24 mouse cellular contexts compared by ENCODE assay signal in the genomic region with DNA sequence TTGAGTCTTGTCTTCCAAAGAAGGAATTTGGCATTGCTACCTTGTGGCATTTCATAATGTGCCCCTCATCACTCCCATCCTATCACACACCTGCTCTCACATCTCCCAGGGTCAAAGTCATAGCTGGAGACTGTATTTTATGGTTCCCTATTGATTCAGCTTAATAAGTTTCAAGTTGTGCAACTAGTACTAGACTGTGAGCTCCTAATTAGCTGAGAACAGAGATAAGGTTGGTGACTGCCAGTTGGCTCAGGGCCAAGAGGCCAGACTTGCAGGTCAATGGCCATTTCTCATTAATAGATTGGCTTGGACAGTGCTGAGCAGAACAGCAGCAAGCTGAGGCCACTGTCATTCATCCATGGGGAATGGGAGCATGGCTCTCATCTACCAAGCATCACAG. TPM values are rescaled to one million over a fixed set of nuclear protein-coding genes. Genes with fewer than 3 reads are reported as not detected.
DNase-seq lines count a peak whose midpoint lies in the region; ATAC-seq and TF ChIP-seq lines count a peak whose summit lies in the region.
"Had no signal": no experiment of that assay in that cellular context is flagged by ENCODE, and none has a peak within 500 bp of the region (broad histone marks: within the 10 kb centered on the region; RNA-seq: fewer than 3 reads in every experiment).

No protein-coding gene starts in this region.

- no peaks in the 10 kb centered on the region for H3K27me3 ChIP-seq in liver, adult 2 months (ENCODE audit: control insufficient read depth, insufficient read depth, low read length)
- no peaks in the 10 kb centered on the region for H3K27me3 ChIP-seq in liver, embryonic 12.5 days (replicated peaks)
- peaks cover 3% of the 10 kb centered on the region; the same call in 1 of the 2 replicates for H3K27me3 ChIP-seq in intestine, embryonic 15.5 days (replicated peaks)
- H3K27me3 ChIP-seq: embryonic facial prominence, embryonic 15.5 days; heart, embryonic 15.5 days; hindbrain, embryonic 12.5 days; limb, embryonic 13.5 days; neural tube, embryonic 13.5 days had no signal

- H3K79me2 ChIP-seq in liver, adult 2 months (ENCODE audit: control insufficient read depth, insufficient read depth, low read length), result no peaks in the 10 kb centered on the region

- H3K4me3 ChIP-seq in liver, adult 2 months (ENCODE audit: insufficient read depth, low read depth, low read length), result no peak overlapping the region
- H3K4me3 ChIP-seq in liver, embryonic 12.5 days, result no peak overlapping the region
- H3K4me3 ChIP-seq in intestine, embryonic 15.5 days (replicated peaks), result no peak overlapping the region
- H3K4me3 ChIP-seq: embryonic facial prominence, embryonic 15.5 days; forebrain, embryonic 10.5 days; heart, adult 2 months; heart, embryonic 15.5 days; hindbrain, embryonic 12.5 days; limb, embryonic 13.5 days; neural tube, embryonic 13.5 days had no signal

- H3K4me2 ChIP-seq in liver, embryonic 12.5 days, result no peak overlapping the region
- H3K4me2 ChIP-seq in intestine, embryonic 15.5 days (replicated peaks), result no peak overlapping the region
- H3K4me2 ChIP-seq: embryonic facial prominence, embryonic 15.5 days; heart, embryonic 15.5 days; hindbrain, embryonic 12.5 days; limb, embryonic 13.5 days; midbrain, embryonic 11.5 days; neural tube, embryonic 13.5 days had no signal

- ATAC-seq in liver, embryonic 12.5 days, result no peak
- ATAC-seq in intestine, embryonic 15.5 days, result peak; percentile 86

- TF ChIP-seq CTCF in liver, adult 2 months (IDR thresholded peaks at IDR 0.05; ENCODE audit: low read depth, low read length), result no peak

- no peaks in the 10 kb centered on the region for H3K9me3 ChIP-seq in liver, embryonic 12.5 days (replicated peaks)
- no peaks in the 10 kb centered on the region for H3K9me3 ChIP-seq in intestine, embryonic 15.5 days
- H3K9me3 ChIP-seq: embryonic facial prominence, embryonic 15.5 days; forebrain, embryonic 10.5 days; heart, embryonic 15.5 days; hindbrain, embryonic 12.5 days; limb, embryonic 13.5 days; neural tube, embryonic 13.5 days had no signal

- H3K27ac ChIP-seq in liver, adult 2 months (replicated peaks; ENCODE audit: insufficient read depth, low read depth, low read length), result no peak overlapping the region
- no peak overlapping the region for H3K27ac ChIP-seq in liver, embryonic 12.5 days
- no peak overlapping the region for H3K27ac ChIP-seq in intestine, embryonic 15.5 days
- H3K27ac ChIP-seq: embryonic facial prominence, embryonic 15.5 days; forebrain, embryonic 10.5 days; heart, adult 2 months; heart, embryonic 15.5 days; hindbrain, embryonic 12.5 days; kidney, postnatal 0 days; limb, embryonic 13.5 days; neural tube, embryonic 13.5 days had no signal

- H3K36me3 ChIP-seq in liver, adult 2 months (ENCODE audit: control insufficient read depth, insufficient read depth, low read length), result no peaks in the 10 kb centered on the region
- no peaks in the 10 kb centered on the region for H3K36me3 ChIP-seq in liver, embryonic 12.5 days
- H3K36me3 ChIP-seq in intestine, embryonic 15.5 days, result no peaks in the 10 kb centered on the region
- H3K36me3 ChIP-seq: embryonic facial prominence, embryonic 15.5 days; forebrain, embryonic 10.5 days; heart, embryonic 15.5 days; hindbrain, embryonic 12.5 days; limb, embryonic 13.5 days; neural tube, embryonic 13.5 days had no signal

- DNase-seq in cerebellum, postnatal 10 days, result peak; percentile 49 to 57
- no peak for DNase-seq in cerebellum, adult 9-10 months
- DNase-seq in liver, adult 2 months (ENCODE audit: extremely low read depth, low read depth, low spot score), result peak; percentile 73
- DNase-seq in lung, postnatal 14 days, result peak; percentile 5
- no peak for DNase-seq in c-Kit-positive CD71-positive TER-119-positive erythroid progenitor cells, embryonic 14.5 days (ENCODE audit: low spot score)
- DNase-seq in urinary bladder, postnatal 4 days (ENCODE audit: low spot score in 2 of 2), result no peak
- DNase-seq: adrenal gland, postnatal 10 days; cerebellum, adult 9-11 months; embryo, embryonic 11 days; heart, adult 2 months; layer of hippocampus, adult 9-11 months had no signal

- no peak for TF ChIP-seq POLR2A in liver, adult 2 months (IDR thresholded peaks at IDR 0.05; ENCODE audit: extremely low read depth, insufficient read depth, low read length)

- H3K4me1 ChIP-seq in liver, adult 2 months (ENCODE audit: control insufficient read depth, insufficient read depth, low read length), result peaks cover 9% of the 10 kb centered on the region; the same call in 1 of the 2 replicates
- H3K4me1 ChIP-seq in liver, embryonic 12.5 days, result no peaks in the 10 kb centered on the region
- peaks cover 7% of the 10 kb centered on the region; the same call in 1 of the 2 replicates for H3K4me1 ChIP-seq in intestine, embryonic 15.5 days (replicated peaks)
- H3K4me1 ChIP-seq: embryonic facial prominence, embryonic 15.5 days; heart, embryonic 15.5 days; limb, embryonic 13.5 days; neural tube, embryonic 13.5 days had no signal

- H3K9ac ChIP-seq in liver, adult 2 months (ENCODE audit: low read depth, low read length), result no peak overlapping the region
- no peak overlapping the region for H3K9ac ChIP-seq in liver, embryonic 12.5 days
- H3K9ac ChIP-seq in intestine, embryonic 15.5 days, result no peak overlapping the region
- H3K9ac ChIP-seq: embryonic facial prominence, embryonic 15.5 days; heart, embryonic 15.5 days; hindbrain, embryonic 12.5 days; limb, embryonic 13.5 days; neural tube, embryonic 13.5 days had no signal

RNA-seq across cellular contexts. Expression of a gene that starts 1.3 kb away (rescaled TPM):
- 0.27 TPM in 1 of 2 replicates, not detected in the other for total RNA-seq in liver, adult 2 months (2014; rRNA removed)
- not detected in 2 replicates for polyA plus RNA-seq in liver, adult 2 months (2012; rRNA removed)
- polyA plus RNA-seq in liver, embryonic 12.5 days (2016; fragmentation: Nextera tagmentation; extraction: Ambion mirVana), result not detected in 2 replicates
- 0.19 TPM in 1 of 2 replicates, not detected in the other for polyA plus RNA-seq in intestine, embryonic 15.5 days (2015; fragmentation: Nextera tagmentation; extraction: Ambion mirVana)
- total RNA-seq: adrenal gland, postnatal 10 days; gastrocnemius, adult 8-10 months had no signal
- polyA plus RNA-seq: embryonic facial prominence, embryonic 15.5 days; forebrain, embryonic 10.5 days; heart, embryonic 15.5 days; hindbrain, embryonic 12.5 days; kidney, postnatal 0 days; limb, embryonic 13.5 days; lung, embryonic 16.5 days; midbrain, embryonic 11.5 days; neural tube, embryonic 13.5 days had no signal

RNA-seq across cellular contexts. Expression of a gene that starts 15.8 kb away (rescaled TPM):
- not detected in 2 replicates for total RNA-seq in liver, adult 2 months (2014; rRNA removed)
- polyA plus RNA-seq in liver, adult 2 months (2012; rRNA removed), result not detected in 2 replicates
- polyA plus RNA-seq in liver, embryonic 12.5 days (2016; fragmentation: Nextera tagmentation; extraction: Ambion mirVana), result not detected in 2 replicates
- polyA plus RNA-seq in intestine, embryonic 15.5 days (2015; fragmentation: Nextera tagmentation; extraction: Ambion mirVana), result not detected in 2 replicates
- total RNA-seq: adrenal gland, postnatal 10 days; gastrocnemius, adult 8-10 months; heart, adult 2 months had no signal
- polyA plus RNA-seq: forebrain, embryonic 10.5 days; heart, adult 2 months; heart, embryonic 15.5 days; hindbrain, embryonic 12.5 days; kidney, postnatal 0 days; limb, embryonic 13.5 days; lung, embryonic 16.5 days; midbrain, embryonic 11.5 days; neural tube, embryonic 13.5 days; thymus, postnatal 0 days had no signal

RNA-seq across cellular contexts. Expression of a gene that starts 19.6 kb away (rescaled TPM):
- not detected in 2 replicates for total RNA-seq in liver, adult 2 months (2014; rRNA removed)
- polyA plus RNA-seq in liver, adult 2 months (2012; rRNA removed), result not detected in 2 replicates
- not detected in 2 replicates for polyA plus RNA-seq in liver, embryonic 12.5 days (2016; fragmentation: Nextera tagmentation; extraction: Ambion mirVana)
- not detected in 2 replicates for polyA plus RNA-seq in intestine, embryonic 15.5 days (2015; fragmentation: Nextera tagmentation; extraction: Ambion mirVana)
- total RNA-seq: adrenal gland, postnatal 10 days; gastrocnemius, adult 8-10 months; heart, adult 2 months had no signal
- polyA plus RNA-seq: embryonic facial prominence, embryonic 15.5 days; forebrain, embryonic 10.5 days; heart, adult 2 months; heart, embryonic 15.5 days; hindbrain, embryonic 12.5 days; kidney, postnatal 0 days; limb, embryonic 13.5 days; lung, embryonic 16.5 days; midbrain, embryonic 11.5 days; neural tube, embryonic 13.5 days; thymus, postnatal 0 days had no signal

RNA-seq across cellular contexts. Expression of a gene that starts 25.7 kb away (rescaled TPM):
- total RNA-seq in liver, adult 2 months (2014; rRNA removed), result not detected in 2 replicates
- not detected in 2 replicates for polyA plus RNA-seq in liver, adult 2 months (2012; rRNA removed)
- 9.2 and 10.1 TPM in 2 replicates for polyA plus RNA-seq in liver, embryonic 12.5 days (2016; fragmentation: Nextera tagmentation; extraction: Ambion mirVana)
- polyA plus RNA-seq in intestine, embryonic 15.5 days (2015; fragmentation: Nextera tagmentation; extraction: Ambion mirVana), result 0.16 and 0.23 TPM in 2 replicates
- total RNA-seq: gastrocnemius, adult 8-10 months had no signal
- polyA plus RNA-seq: embryonic facial prominence, embryonic 15.5 days; thymus, postnatal 0 days had no signal

RNA-seq across cellular contexts. Expression of a gene that starts 37.0 kb away (rescaled TPM):
- total RNA-seq in liver, adult 2 months (2014; rRNA removed), result not detected in 2 replicates
- not detected in 2 replicates for polyA plus RNA-seq in liver, adult 2 months (2012; rRNA removed)
- not detected in 2 replicates for polyA plus RNA-seq in liver, embryonic 12.5 days (2016; fragmentation: Nextera tagmentation; extraction: Ambion mirVana)
- not detected in 2 replicates for polyA plus RNA-seq in intestine, embryonic 15.5 days (2015; fragmentation: Nextera tagmentation; extraction: Ambion mirVana)
- total RNA-seq: adrenal gland, postnatal 10 days; gastrocnemius, adult 8-10 months; heart, adult 2 months had no signal
- polyA plus RNA-seq: embryonic facial prominence, embryonic 15.5 days; forebrain, embryonic 10.5 days; heart, adult 2 months; heart, embryonic 15.5 days; hindbrain, embryonic 12.5 days; kidney, postnatal 0 days; limb, embryonic 13.5 days; lung, embryonic 16.5 days; midbrain, embryonic 11.5 days; neural tube, embryonic 13.5 days; thymus, postnatal 0 days had no signal

Comparison
In these comparisons a context has a peak if more than half of its experiments do, and no peak if none do; other contexts are left out.
1. DNase-seq: peak in cerebellum, postnatal 10 days (2 of 2), liver, adult 2 months (single experiment) and lung, postnatal 14 days (single experiment); none in cerebellum, adult 9-10 months (single experiment), c-Kit-positive CD71-positive TER-119-positive erythroid progenitor cells, embryonic 14.5 days (single experiment) and urinary bladder, postnatal 4 days (0 of 2).